Mouse (Mus musculus): Measurements from ENCODE around the gene Trpm4. TPM values are rescaled to one million over a fixed set of nuclear protein-coding genes. Genes with fewer than 3 reads are reported as not detected.

Trpm4 gene
- polyA plus RNA-seq, 1 experiment from 2014 or later = 10.5 TPM

DNA sequence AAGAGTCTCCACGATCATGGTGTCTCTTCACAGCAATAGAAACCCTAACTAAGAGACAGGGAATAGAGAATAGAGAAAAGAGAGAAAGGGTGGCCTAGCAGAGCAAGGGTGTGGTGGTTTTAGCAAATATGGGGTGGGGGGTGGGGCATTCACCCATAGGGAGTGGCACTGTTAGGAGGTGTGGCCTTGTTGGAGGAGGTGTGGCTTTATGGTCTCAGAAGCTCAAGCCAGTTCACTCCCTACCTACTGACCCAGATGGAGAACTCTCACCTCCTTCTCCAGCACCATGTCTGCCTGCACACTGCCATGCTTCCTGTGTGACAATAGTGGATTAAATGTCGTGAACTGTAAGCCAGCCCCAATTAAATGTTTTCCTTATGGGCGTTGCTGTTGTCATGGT, 36.0 kb downstream of the Trpm4 start:
- Histone ChIP-seq H3K9me3 (no peaks in the 10 kb centered on the region), H3K4me1 (replicated peaks) (peaks cover 6% of the 10 kb centered on the region; the same call in 1 of the 2 replicates), H3K36me3 (no peaks in the 10 kb centered on the region), H3K27ac (no peak overlapping the region), H3K4me3 (no peak overlapping the region), H3K27me3 (ENCODE audit: insufficient read depth, poor library complexity, severe bottlenecking) (no peaks in the 10 kb centered on the region)
- no peak for DNase-seq (ENCODE audit: low spot score)
- 70% methylated on average over 3 of the region's 3 CpGs for WGBS

GRCm38 (mm10) chr7:45296626-45297025, 37.0 kb downstream of the Trpm4 start:
- Histone ChIP-seq H3K4me1 (replicated peaks) (peaks cover 6% of the 10 kb centered on the region; the same call in 1 of the 2 replicates), H3K27ac (no peak overlapping the region), H3K27me3 (ENCODE audit: insufficient read depth, poor library complexity, severe bottlenecking) (no peaks in the 10 kb centered on the region), H3K9me3 (no peaks in the 10 kb centered on the region), H3K36me3 (no peaks in the 10 kb centered on the region), H3K4me3 (no peak overlapping the region)
- no peak for DNase-seq (ENCODE audit: low spot score)
- WGBS = 80% methylated on average over 1 of the region's 1 CpGs

- no peak overlapping the region for H3K27ac ChIP-seq
- H3K9me3 ChIP-seq = no peaks in the 10 kb centered on the region
- no peak for DNase-seq (ENCODE audit: low spot score)
- H3K4me1 ChIP-seq (replicated peaks) = no peaks in the 10 kb centered on the region
- WGBS = 85% methylated on average over 13 of the region's 13 CpGs
- no peaks in the 10 kb centered on the region for H3K36me3 ChIP-seq
- no peak overlapping the region for H3K4me3 ChIP-seq
- H3K27me3 ChIP-seq (ENCODE audit: insufficient read depth, poor library complexity, severe bottlenecking) = no peaks in the 10 kb centered on the region
Observed at GRCm38 (mm10) chr7:45286486-45286885, 47.1 kb downstream of the Trpm4 start.

GRCm38 (mm10) chr7:45277136-45277760, 56.3 kb downstream of the Trpm4 start, which contains the start of gene Slc6a21:
Gene Slc6a21 (plus strand): TSS chr7:45277513.
- H3K4me3 ChIP-seq = peak within 1 kb of the TSS; percentile 55
- peak; percentile 77 for DNase-seq (ENCODE audit: low spot score)
- peak within 1 kb of the TSS; percentile 62; the same call in 1 of the 2 replicates for H3K27ac ChIP-seq
- peaks cover 6% of the 10 kb centered on the region for H3K4me1 ChIP-seq (replicated peaks)
- no peaks in the 10 kb centered on the region for H3K9me3 ChIP-seq
- H3K27me3 ChIP-seq (ENCODE audit: insufficient read depth, poor library complexity, severe bottlenecking) = peaks cover 24% of the 10 kb centered on the region
- WGBS = 8% methylated on average over 44 of the region's 44 CpGs
- H3K36me3 ChIP-seq = no peaks in the 10 kb centered on the region

- H3K36me3 ChIP-seq = no peaks in the 10 kb centered on the region
- H3K9me3 ChIP-seq = no peaks in the 10 kb centered on the region
- peaks cover 23% of the 10 kb centered on the region for H3K27me3 ChIP-seq (ENCODE audit: insufficient read depth, poor library complexity, severe bottlenecking)
- DNase-seq (ENCODE audit: low spot score) = no peak
- H3K27ac ChIP-seq = no peak overlapping the region
- 90% methylated on average over 8 of the region's 8 CpGs for WGBS
- no peak overlapping the region for H3K4me3 ChIP-seq
- peaks cover 6% of the 10 kb centered on the region for H3K4me1 ChIP-seq (replicated peaks)
Observed at GRCm38 (mm10) chr7:45273672-45274071, 59.9 kb downstream of the Trpm4 start.

GRCm38 (mm10) chr7:45272786-45273412, 60.7 kb downstream of the Trpm4 start:
- 73% methylated on average over 10 of the region's 10 CpGs for WGBS

DNA sequence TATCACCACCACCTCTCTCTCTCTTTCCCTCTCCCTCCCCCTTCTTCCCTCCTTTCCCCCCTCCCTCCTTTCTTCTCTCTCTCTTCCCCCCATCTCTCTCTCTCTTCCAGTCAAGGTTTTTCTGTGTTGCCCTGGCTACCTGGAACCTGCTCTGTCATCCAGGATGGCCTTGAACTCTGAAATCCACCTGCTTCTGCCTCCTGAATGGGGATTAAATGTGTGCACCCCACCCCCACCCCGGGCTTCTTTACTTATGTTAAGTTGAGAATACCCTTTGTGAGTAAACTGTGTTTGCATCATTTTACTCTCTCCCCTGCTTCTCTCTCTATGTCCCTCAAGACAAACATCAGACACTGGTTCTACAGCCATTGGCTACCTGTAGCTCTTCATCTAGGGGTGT, 68.1 kb downstream of the Trpm4 start:
- no peaks in the 10 kb centered on the region for H3K9me3 ChIP-seq
- peaks cover 17% of the 10 kb centered on the region for H3K27me3 ChIP-seq (ENCODE audit: insufficient read depth, poor library complexity, severe bottlenecking)
- DNase-seq (ENCODE audit: low spot score) = no peak
- 81% methylated on average over 1 of the region's 1 CpGs for WGBS
- H3K4me3 ChIP-seq = no peak overlapping the region
- no peak overlapping the region for H3K27ac ChIP-seq
- no peaks in the 10 kb centered on the region for H3K36me3 ChIP-seq
- peaks cover 10% of the 10 kb centered on the region for H3K4me1 ChIP-seq (replicated peaks)

More at GRCm38 (mm10) chr7:45272786-45273412, 60.7 kb downstream of the Trpm4 start:
- H3K9me3 ChIP-seq = no peaks in the 10 kb centered on the region
- H3K4me1 ChIP-seq (replicated peaks) = peaks cover 13% of the 10 kb centered on the region
- DNase-seq (ENCODE audit: low spot score) = no peak
- H3K4me3 ChIP-seq = no peak overlapping the region
- peaks cover 31% of the 10 kb centered on the region for H3K27me3 ChIP-seq (ENCODE audit: insufficient read depth, poor library complexity, severe bottlenecking)
- no peaks in the 10 kb centered on the region for H3K36me3 ChIP-seq
- no peak overlapping the region for H3K27ac ChIP-seq

- Histone ChIP-seq H3K27ac (no peak overlapping the region), H3K9me3 (no peaks in the 10 kb centered on the region), H3K36me3 (no peaks in the 10 kb centered on the region), H3K4me1 (replicated peaks) (peaks cover 10% of the 10 kb centered on the region), H3K4me3 (no peak overlapping the region), H3K27me3 (ENCODE audit: insufficient read depth, poor library complexity, severe bottlenecking) (peaks cover 17% of the 10 kb centered on the region)
- DNase-seq (ENCODE audit: low spot score) = no peak
- 72% methylated on average over 3 of the region's 3 CpGs for WGBS
Observed at GRCm38 (mm10) chr7:45264348-45264747, 69.2 kb downstream of the Trpm4 start.

GRCm38 (mm10) chr7:45263006-45263607, 70.5 kb downstream of the Trpm4 start:
- no peak for DNase-seq (ENCODE audit: low spot score)
- Histone ChIP-seq H3K4me1 (replicated peaks) (peaks cover 6% of the 10 kb centered on the region), H3K4me3 (no peak overlapping the region), H3K27ac (no peak overlapping the region), H3K9me3 (no peaks in the 10 kb centered on the region), H3K27me3 (ENCODE audit: insufficient read depth, poor library complexity, severe bottlenecking) (peaks cover 9% of the 10 kb centered on the region; the same call in 1 of the 2 replicates), H3K36me3 (no peaks in the 10 kb centered on the region)
- 75% methylated on average over 7 of the region's 7 CpGs for WGBS

- 74% methylated on average over 7 of the region's 7 CpGs for WGBS
- H3K4me3 ChIP-seq = no peak overlapping the region
- no peak for DNase-seq (ENCODE audit: low spot score)
Observed at GRCm38 (mm10) chr7:45262266-45262665, 71.3 kb downstream of the Trpm4 start.

GRCm38 (mm10) chr7:45259281-45259680, 74.3 kb downstream of the Trpm4 start:
- no peak overlapping the region for H3K27ac ChIP-seq
- no peaks in the 10 kb centered on the region for H3K36me3 ChIP-seq
- DNase-seq (ENCODE audit: low spot score) = no peak
- 89% methylated on average over 8 of the region's 8 CpGs for WGBS
- peaks cover 2% of the 10 kb centered on the region; the same call in 1 of the 2 replicates for H3K4me1 ChIP-seq (replicated peaks)
- H3K27me3 ChIP-seq (ENCODE audit: insufficient read depth, poor library complexity, severe bottlenecking) = peaks cover 9% of the 10 kb centered on the region; the same call in 1 of the 2 replicates
- H3K9me3 ChIP-seq = no peaks in the 10 kb centered on the region
- H3K4me3 ChIP-seq = no peak overlapping the region

More at GRCm38 (mm10) chr7:45262266-45262665, 71.3 kb downstream of the Trpm4 start:
- H3K36me3 ChIP-seq = no peaks in the 10 kb centered on the region
- no peak overlapping the region for H3K27ac ChIP-seq
- peaks cover 9% of the 10 kb centered on the region; the same call in 1 of the 2 replicates for H3K27me3 ChIP-seq (ENCODE audit: insufficient read depth, poor library complexity, severe bottlenecking)
- H3K4me1 ChIP-seq (replicated peaks) = peaks cover 2% of the 10 kb centered on the region; the same call in 1 of the 2 replicates
- H3K9me3 ChIP-seq = no peaks in the 10 kb centered on the region

GRCm38 (mm10) chr7:45257063-45257840, 76.3 kb downstream of the Trpm4 start:
- no peaks in the 10 kb centered on the region for H3K36me3 ChIP-seq
- DNase-seq (ENCODE audit: low spot score) = no peak
- peaks cover 9% of the 10 kb centered on the region; the same call in 1 of the 2 replicates for H3K27me3 ChIP-seq (ENCODE audit: insufficient read depth, poor library complexity, severe bottlenecking)
- no peak overlapping the region for H3K27ac ChIP-seq
- H3K4me3 ChIP-seq = no peak overlapping the region
- peaks cover 2% of the 10 kb centered on the region; the same call in 1 of the 2 replicates for H3K4me1 ChIP-seq (replicated peaks)
- 59% methylated on average over 11 of the region's 11 CpGs for WGBS
- no peaks in the 10 kb centered on the region for H3K9me3 ChIP-seq

All from hindbrain, embryonic 10.5 days (tissue).